Mouse (Mus musculus): ENCODE measurements around the gene Pitpnm3. TPM values are rescaled to one million over a fixed set of nuclear protein-coding genes. Genes with fewer than 3 reads are reported as not detected.

Pitpnm3 gene
- polyA plus RNA-seq, 1 experiment, result 55.9 TPM

GRCm38 (mm10) chr11:72103530-72103929 is 32.0 kb downstream of the Pitpnm3 start:
- Histone ChIP-seq H3K27ac (ENCODE audit: insufficient read depth, low read length) (no peak overlapping the region), H3K4me3 (replicated peaks; ENCODE audit: insufficient read depth, low read depth, low read length) (no peak overlapping the region), H3K27me3 (ENCODE audit: control insufficient read depth, insufficient read depth, low read length) (no peaks in the 10 kb centered on the region; the same call in 1 of the 2 replicates), H3K4me1 (ENCODE audit: control insufficient read depth, insufficient read depth, low read length) (peaks cover 25% of the 10 kb centered on the region)
- TF ChIP-seq POLR2A (IDR thresholded peaks at IDR 0.05; ENCODE audit: borderline replicate concordance, insufficient read depth, low read length) (no peak), CTCF (IDR thresholded peaks at IDR 0.05; ENCODE audit: borderline replicate concordance, insufficient read depth, low read depth, low read length) (no peak)
- no peak for DNase-seq
- WGBS, result 37% methylated on average over 7 of the region's 7 CpGs

GRCm38 (mm10) chr11:72100996-72101395 is 34.6 kb downstream of the Pitpnm3 start:
- 96% methylated on average over 4 of the region's 4 CpGs for WGBS
- TF ChIP-seq CTCF (IDR thresholded peaks at IDR 0.05; ENCODE audit: borderline replicate concordance, insufficient read depth, low read depth, low read length) (no peak), POLR2A (IDR thresholded peaks at IDR 0.05; ENCODE audit: borderline replicate concordance, insufficient read depth, low read length) (no peak)
- no peak for DNase-seq
- Histone ChIP-seq H3K27me3 (ENCODE audit: control insufficient read depth, insufficient read depth, low read length) (no peaks in the 10 kb centered on the region), H3K4me3 (replicated peaks; ENCODE audit: insufficient read depth, low read depth, low read length) (no peak overlapping the region), H3K27ac (ENCODE audit: insufficient read depth, low read length) (no peak overlapping the region), H3K4me1 (ENCODE audit: control insufficient read depth, insufficient read depth, low read length) (peaks cover 29% of the 10 kb centered on the region)

- TF ChIP-seq POLR2A (IDR thresholded peaks at IDR 0.05; ENCODE audit: borderline replicate concordance, insufficient read depth, low read length) (no peak), CTCF (IDR thresholded peaks at IDR 0.05; ENCODE audit: borderline replicate concordance, insufficient read depth, low read depth, low read length) (no peak)
- WGBS, result 56% methylated on average over 4 of the region's 4 CpGs
- Histone ChIP-seq H3K4me1 (ENCODE audit: control insufficient read depth, insufficient read depth, low read length) (peaks cover 41% of the 10 kb centered on the region), H3K27me3 (ENCODE audit: control insufficient read depth, insufficient read depth, low read length) (no peaks in the 10 kb centered on the region), H3K4me3 (replicated peaks; ENCODE audit: insufficient read depth, low read depth, low read length) (no peak overlapping the region), H3K27ac (ENCODE audit: insufficient read depth, low read length) (no peak overlapping the region)
- peak in 1 of 2 experiments; percentile 29 for DNase-seq
These were observed 36.4 kb downstream of the Pitpnm3 start for GRCm38 (mm10) chr11:72099181-72099580.

GRCm38 (mm10) chr11:72098027-72098426 is 37.6 kb downstream of the Pitpnm3 start:
- TF ChIP-seq POLR2A (IDR thresholded peaks at IDR 0.05; ENCODE audit: borderline replicate concordance, insufficient read depth, low read length) (no peak), CTCF (IDR thresholded peaks at IDR 0.05; ENCODE audit: borderline replicate concordance, insufficient read depth, low read depth, low read length) (no peak)
- WGBS, result 30% methylated on average over 3 of the region's 3 CpGs
- Histone ChIP-seq H3K4me3 (replicated peaks; ENCODE audit: insufficient read depth, low read depth, low read length) (no peak overlapping the region), H3K27me3 (ENCODE audit: control insufficient read depth, insufficient read depth, low read length) (no peaks in the 10 kb centered on the region), H3K4me1 (ENCODE audit: control insufficient read depth, insufficient read depth, low read length) (peaks cover 46% of the 10 kb centered on the region), H3K27ac (ENCODE audit: insufficient read depth, low read length) (no peak overlapping the region)
- DNase-seq, result no peak

GRCm38 (mm10) chr11:72095994-72096393 is 39.6 kb downstream of the Pitpnm3 start:
- WGBS, result 87% methylated on average over 3 of the region's 3 CpGs
- peaks cover 45% of the 10 kb centered on the region for H3K4me1 ChIP-seq (ENCODE audit: control insufficient read depth, insufficient read depth, low read length)
- no peaks in the 10 kb centered on the region for H3K27me3 ChIP-seq (ENCODE audit: control insufficient read depth, insufficient read depth, low read length)
- no peak overlapping the region for H3K27ac ChIP-seq (ENCODE audit: insufficient read depth, low read length)
- no peak for TF ChIP-seq POLR2A (IDR thresholded peaks at IDR 0.05; ENCODE audit: borderline replicate concordance, insufficient read depth, low read length)
- TF ChIP-seq CTCF (IDR thresholded peaks at IDR 0.05; ENCODE audit: borderline replicate concordance, insufficient read depth, low read depth, low read length), result no peak
- DNase-seq, result no peak
- H3K4me3 ChIP-seq (replicated peaks; ENCODE audit: insufficient read depth, low read depth, low read length), result no peak overlapping the region

- H3K4me3 ChIP-seq (replicated peaks; ENCODE audit: insufficient read depth, low read depth, low read length), result no peak overlapping the region
- 29% methylated on average over 7 of the region's 7 CpGs for WGBS
- DNase-seq, result peak; percentile 48 to 58
- H3K27ac ChIP-seq (ENCODE audit: insufficient read depth, low read length), result no peak overlapping the region
- peaks cover 40% of the 10 kb centered on the region for H3K4me1 ChIP-seq (ENCODE audit: control insufficient read depth, insufficient read depth, low read length)
- TF ChIP-seq CTCF (IDR thresholded peaks at IDR 0.05; ENCODE audit: borderline replicate concordance, insufficient read depth, low read depth, low read length), result no peak
- TF ChIP-seq POLR2A (IDR thresholded peaks at IDR 0.05; ENCODE audit: borderline replicate concordance, insufficient read depth, low read length), result no peak
- H3K27me3 ChIP-seq (ENCODE audit: control insufficient read depth, insufficient read depth, low read length), result no peaks in the 10 kb centered on the region
These were observed 41.1 kb downstream of the Pitpnm3 start for GRCm38 (mm10) chr11:72094442-72094841.

- Histone ChIP-seq H3K27ac (ENCODE audit: insufficient read depth, low read length) (no peak overlapping the region), H3K4me3 (replicated peaks; ENCODE audit: insufficient read depth, low read depth, low read length) (no peak overlapping the region), H3K27me3 (ENCODE audit: control insufficient read depth, insufficient read depth, low read length) (no peaks in the 10 kb centered on the region), H3K4me1 (ENCODE audit: control insufficient read depth, insufficient read depth, low read length) (peaks cover 27% of the 10 kb centered on the region)
- WGBS, result 74% methylated on average over 8 of the region's 8 CpGs
- DNase-seq, result no peak
- no peak for TF ChIP-seq POLR2A (IDR thresholded peaks at IDR 0.05; ENCODE audit: borderline replicate concordance, insufficient read depth, low read length)
- TF ChIP-seq CTCF (IDR thresholded peaks at IDR 0.05; ENCODE audit: borderline replicate concordance, insufficient read depth, low read depth, low read length), result no peak
These were observed 43.2 kb downstream of the Pitpnm3 start for GRCm38 (mm10) chr11:72092390-72092789.

GRCm38 (mm10) chr11:72086251-72087046 is 49.1 kb downstream of the Pitpnm3 start:
- TF ChIP-seq POLR2A (IDR thresholded peaks at IDR 0.05; ENCODE audit: borderline replicate concordance, insufficient read depth, low read length) (no peak), CTCF (IDR thresholded peaks at IDR 0.05; ENCODE audit: borderline replicate concordance, insufficient read depth, low read depth, low read length) (no peak)
- Histone ChIP-seq H3K27ac (ENCODE audit: insufficient read depth, low read length) (no peak overlapping the region; the same call in 1 of the 2 replicates), H3K4me3 (replicated peaks; ENCODE audit: insufficient read depth, low read depth, low read length) (no peak overlapping the region), H3K27me3 (ENCODE audit: control insufficient read depth, insufficient read depth, low read length) (no peaks in the 10 kb centered on the region), H3K4me1 (ENCODE audit: control insufficient read depth, insufficient read depth, low read length) (peaks cover 10% of the 10 kb centered on the region)
- DNase-seq, result no peak
- WGBS, result 29% methylated on average over 11 of the region's 11 CpGs

All from cerebellum, adult 2 months (tissue).